Mouse (Mus musculus): ENCODE results near the gene Trpm6.
A peak's percentile ranks its signal among the peaks of the same experiment; 100 is the strongest.

The Trpm6 gene

GRCm38 (mm10) chr19:18771048-18771447 lies 21.3 kb downstream of the Trpm6 start:
- DNase-seq (ENCODE audit: low read depth, low spot score): no peak

- no peak for DNase-seq (ENCODE audit: low read depth, low spot score)
Measured at GRCm38 (mm10) chr19:18771561-18771960, 21.8 kb downstream of the Trpm6 start.

DNA sequence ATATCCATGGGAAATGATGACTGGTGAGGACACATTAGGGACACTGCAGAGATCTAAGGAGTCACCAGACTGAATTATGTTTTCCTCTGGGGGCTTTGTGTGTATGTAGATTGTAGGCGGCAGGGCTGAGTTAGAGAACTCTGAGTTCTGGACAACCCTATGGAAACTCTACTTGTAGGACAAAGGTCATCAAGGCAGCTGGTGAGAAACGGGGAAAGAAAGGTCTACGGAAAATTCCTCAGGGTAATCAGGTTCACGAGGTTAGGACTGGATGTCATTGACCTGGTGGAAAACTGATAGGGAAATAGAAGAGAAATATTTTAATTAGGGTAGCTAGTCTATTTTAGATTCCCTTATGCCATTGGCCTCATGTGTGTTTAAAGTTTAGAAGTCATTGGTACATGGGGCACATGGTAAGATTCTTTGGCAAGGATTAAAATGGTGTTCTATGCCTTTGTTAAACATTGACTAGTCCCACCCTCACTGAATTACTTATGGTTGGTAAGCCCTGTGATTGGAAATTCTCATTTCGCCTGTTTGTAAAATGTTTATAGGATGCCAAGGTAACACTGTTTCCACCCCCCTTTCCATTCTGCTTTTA lies 23.2 kb downstream of the Trpm6 start:
- no peak for DNase-seq (ENCODE audit: low read depth, low spot score)

DNA sequence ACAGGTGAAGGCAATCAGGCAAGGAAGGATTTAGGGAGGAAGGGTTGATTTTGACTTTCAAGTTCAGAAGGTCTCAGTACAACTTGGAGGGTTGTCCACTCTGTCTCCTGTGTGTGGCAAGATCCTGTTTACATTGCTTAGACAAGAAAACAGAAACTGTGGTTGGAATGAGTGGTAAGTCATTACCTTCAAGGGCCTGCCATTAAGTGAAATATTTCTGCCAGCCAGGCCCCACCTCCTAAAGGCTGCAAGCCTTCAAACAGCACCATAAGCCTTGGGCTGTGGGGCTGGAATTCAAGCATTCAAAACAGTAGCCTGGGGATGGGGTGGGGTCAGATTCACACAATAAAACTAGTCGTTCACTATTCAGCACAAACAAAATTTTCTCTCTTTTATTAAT lies 24.3 kb downstream of the Trpm6 start:
- DNase-seq (ENCODE audit: low read depth, low spot score): no peak

- DNase-seq (ENCODE audit: low read depth, low spot score): no peak
Measured at GRCm38 (mm10) chr19:18799646-18800045, 49.9 kb downstream of the Trpm6 start.

DNA sequence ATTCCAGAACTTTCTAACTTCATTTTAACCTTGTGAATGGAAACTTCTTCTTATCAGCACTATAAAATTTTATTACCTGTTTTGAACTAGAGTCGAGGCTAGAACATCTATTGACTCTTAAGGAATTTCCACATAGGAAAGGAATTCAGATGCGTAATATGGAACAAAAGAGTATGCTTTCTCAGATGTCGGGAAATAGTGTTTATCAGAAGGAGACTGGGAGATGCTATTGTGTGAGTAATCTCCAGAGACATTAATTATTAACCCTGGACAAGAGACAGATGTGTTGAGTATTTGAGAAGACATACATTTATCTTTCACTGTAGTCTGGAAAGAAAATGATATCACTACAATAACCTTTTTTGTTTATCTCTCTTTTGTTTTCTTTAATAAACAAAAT lies 61.5 kb downstream of the Trpm6 start:
- no peak for DNase-seq (ENCODE audit: low read depth, low spot score)

- no peak for DNase-seq (ENCODE audit: low read depth, low spot score)
Measured at GRCm38 (mm10) chr19:18815170-18815569, 65.4 kb downstream of the Trpm6 start.

DNA sequence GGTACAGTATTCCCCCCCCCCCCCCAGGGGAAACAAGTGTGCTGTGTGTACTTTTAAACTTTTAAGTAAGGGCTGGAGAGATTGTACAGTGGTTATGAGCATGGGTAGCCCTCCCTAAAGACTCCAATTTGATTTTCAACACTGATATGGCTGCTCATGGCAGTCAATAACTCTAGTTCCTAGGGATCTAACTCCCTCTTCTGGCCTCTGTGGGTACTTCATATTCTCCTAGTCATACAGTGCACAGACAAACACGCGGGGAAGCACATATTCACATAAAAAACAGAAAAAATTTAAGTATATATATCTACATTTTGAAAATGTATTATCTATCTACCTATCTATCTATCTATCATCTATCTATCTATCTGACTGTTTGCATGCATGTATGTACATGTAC lies 67.6 kb downstream of the Trpm6 start:
- DNase-seq (ENCODE audit: low read depth, low spot score): no peak

DNA sequence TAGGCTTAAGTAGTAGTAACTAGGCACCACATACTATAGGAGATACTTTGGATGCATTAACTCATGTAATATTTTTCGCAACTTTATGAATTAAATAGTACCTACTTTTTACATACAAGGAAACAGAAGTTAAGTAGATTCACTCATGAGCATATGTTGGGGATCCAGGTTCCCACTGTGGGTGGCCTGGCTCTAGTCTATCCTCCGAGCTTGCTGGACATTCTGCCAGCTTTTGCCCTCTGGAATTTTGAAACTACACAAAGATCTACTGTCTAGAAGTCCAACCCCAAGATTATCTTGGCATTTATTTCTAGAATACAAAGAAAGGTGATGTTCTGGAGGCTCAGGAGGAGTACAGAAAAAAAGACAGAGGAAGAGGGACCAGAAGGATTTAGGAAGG lies 78.8 kb downstream of the Trpm6 start:
- DNase-seq (ENCODE audit: low read depth, low spot score): no peak

- DNase-seq (ENCODE audit: low read depth, low spot score): no peak
Measured at GRCm38 (mm10) chr19:18831196-18831595, 81.4 kb downstream of the Trpm6 start.

- DNase-seq (ENCODE audit: low read depth, low spot score): no peak
Measured at GRCm38 (mm10) chr19:18834971-18835370, 85.2 kb downstream of the Trpm6 start.

- DNase-seq (ENCODE audit: low read depth, low spot score): no peak
Measured at GRCm38 (mm10) chr19:18841789-18842562, 92.2 kb downstream of the Trpm6 start.

DNA sequence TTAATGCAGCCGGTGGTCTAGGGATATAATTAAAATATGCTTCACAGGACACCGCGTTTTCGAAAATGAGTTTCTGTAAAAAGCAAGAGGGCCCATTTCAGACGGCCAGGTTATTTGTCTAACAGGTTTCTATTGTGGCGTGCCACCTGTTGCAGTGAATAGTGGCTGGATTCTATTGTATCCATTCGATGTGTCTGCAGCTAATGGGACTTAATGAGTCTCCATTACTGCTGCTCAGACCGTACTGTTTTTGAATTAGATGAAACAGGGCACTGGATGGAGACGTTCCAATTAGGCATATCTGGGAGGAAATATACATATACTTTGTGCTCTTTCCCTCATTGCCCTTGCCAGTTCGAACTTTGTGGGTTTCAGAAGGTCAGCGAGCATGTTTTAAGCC lies 92.8 kb downstream of the Trpm6 start:
- DNase-seq (ENCODE audit: low read depth, low spot score): no peak

DNA sequence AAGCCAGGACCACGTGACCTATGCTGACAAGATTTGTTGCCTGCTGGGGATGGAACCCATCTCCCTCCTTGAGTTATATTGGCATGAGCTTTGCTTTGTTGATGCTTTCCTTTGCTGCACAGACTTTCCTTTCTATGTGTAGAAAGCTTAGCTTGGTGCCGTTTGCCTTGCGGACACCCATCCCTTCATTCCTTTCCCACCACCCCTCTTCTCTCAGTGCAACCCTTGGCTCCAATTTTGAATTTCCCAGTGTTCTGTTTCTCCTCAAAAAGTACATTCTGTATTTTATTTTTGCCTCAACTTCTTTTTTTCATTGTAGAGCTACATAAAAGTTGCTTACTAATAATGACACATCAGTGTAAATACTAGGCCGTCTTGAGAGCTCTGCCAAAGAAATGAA lies 96.6 kb downstream of the Trpm6 start:
- no peak for DNase-seq (ENCODE audit: low read depth, low spot score)

DNA sequence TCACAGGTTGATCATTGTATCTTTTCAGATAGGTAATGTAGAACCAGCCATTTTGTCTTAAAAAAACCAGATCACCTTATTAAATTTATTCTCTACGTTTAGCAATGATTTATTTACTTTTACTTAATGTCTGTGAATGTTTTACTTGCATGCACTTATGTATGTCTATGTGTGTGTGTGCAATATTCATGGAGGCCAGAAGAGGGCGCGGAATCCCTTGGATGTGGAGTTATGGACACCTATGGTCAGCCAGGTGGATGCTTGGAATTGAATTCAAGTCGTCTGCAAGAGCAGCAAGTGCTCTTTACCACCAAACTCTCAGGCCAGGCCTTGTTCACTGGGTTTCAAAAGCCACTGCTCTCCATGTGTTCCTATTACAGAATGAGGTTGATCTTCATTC lies 118.5 kb downstream of the Trpm6 start:
- no peak for DNase-seq (ENCODE audit: low read depth, low spot score)

DNA sequence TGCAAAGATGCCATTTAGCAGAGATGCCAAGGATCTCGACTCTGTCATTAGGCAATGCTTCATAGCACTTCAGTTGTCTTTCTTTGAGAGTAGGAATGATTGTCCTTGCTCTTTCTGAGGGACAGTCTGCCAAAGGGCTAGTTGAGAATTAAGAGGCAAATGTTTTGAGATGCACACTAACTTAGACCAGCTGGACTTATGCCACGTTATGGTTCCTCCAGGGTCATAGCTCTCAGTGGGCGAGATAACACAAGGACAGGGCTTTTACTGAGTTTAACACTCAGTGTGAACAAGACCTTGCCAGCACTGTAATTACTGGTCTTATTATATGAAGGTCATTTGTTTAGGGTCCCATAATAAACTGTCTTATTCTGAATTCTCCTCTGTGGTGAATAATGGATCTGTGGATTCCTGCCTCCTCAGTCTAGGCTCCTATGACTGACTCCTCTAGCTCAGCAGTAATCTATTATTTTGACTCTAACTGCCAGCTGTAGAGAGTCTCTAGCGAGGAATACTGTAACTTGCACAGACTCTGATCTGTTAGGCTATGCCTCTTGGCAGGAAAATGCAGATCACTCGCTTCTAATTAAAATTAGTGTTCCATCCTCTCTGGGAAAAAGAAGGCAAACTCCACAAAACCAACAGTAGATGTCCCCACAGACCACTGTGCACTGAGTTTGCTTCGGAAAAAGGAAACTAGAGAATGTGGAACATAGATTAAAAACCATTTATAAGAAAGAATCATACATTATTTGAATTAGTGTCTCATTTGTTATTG lies 123.2 kb downstream of the Trpm6 start:
- peak; percentile 74 for DNase-seq (ENCODE audit: low read depth, low spot score)

GRCm38 (mm10) chr19:18873709-18874644 lies 124.2 kb downstream of the Trpm6 start:
- no peak for DNase-seq (ENCODE audit: low read depth, low spot score)

GRCm38 (mm10) chr19:18879264-18879663 lies 129.5 kb downstream of the Trpm6 start:
- no peak for DNase-seq (ENCODE audit: low read depth, low spot score)

- no peak for DNase-seq (ENCODE audit: low read depth, low spot score)
Measured at GRCm38 (mm10) chr19:18881162-18881561, 131.4 kb downstream of the Trpm6 start.

DNA sequence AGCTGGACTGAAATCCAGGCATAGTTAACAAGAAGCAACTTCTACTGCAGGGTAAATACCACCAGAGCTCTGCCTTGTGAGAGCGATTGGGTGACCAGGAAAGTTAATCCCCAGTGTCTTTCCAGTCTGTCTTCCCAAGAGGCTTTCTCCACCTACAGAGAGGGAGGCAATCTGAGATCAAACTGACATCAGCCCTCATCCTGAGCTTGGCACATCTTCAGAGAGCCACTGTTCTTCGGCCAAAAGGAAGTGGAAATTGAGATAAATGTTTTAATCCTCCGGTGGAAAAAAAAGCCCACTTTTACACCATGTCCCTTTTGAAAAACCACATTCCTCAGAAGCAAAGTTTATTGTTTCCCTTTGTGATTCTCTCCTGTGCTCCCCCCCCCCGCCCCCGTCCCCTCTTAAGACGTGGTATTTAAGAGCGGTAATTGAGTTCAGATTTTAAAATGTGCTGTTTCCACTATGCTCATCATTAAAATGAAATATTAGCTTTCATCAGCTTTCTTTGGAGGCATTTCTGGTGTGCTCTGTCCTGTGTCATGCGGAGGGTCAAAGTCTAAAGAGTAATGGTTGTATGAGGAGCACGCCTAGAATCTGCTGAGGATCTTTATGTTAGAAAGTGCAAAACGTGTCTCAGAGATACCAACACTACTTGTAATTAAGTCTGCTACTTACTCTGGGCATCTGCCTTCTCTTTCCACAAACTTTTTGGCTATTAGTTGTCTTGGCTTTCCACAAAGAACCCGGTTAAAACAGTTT lies 138.0 kb downstream of the Trpm6 start:
- no peak for DNase-seq (ENCODE audit: low read depth, low spot score)
